Mouse (Mus musculus): ENCODE data around the gene Abcb1a.

DNA sequence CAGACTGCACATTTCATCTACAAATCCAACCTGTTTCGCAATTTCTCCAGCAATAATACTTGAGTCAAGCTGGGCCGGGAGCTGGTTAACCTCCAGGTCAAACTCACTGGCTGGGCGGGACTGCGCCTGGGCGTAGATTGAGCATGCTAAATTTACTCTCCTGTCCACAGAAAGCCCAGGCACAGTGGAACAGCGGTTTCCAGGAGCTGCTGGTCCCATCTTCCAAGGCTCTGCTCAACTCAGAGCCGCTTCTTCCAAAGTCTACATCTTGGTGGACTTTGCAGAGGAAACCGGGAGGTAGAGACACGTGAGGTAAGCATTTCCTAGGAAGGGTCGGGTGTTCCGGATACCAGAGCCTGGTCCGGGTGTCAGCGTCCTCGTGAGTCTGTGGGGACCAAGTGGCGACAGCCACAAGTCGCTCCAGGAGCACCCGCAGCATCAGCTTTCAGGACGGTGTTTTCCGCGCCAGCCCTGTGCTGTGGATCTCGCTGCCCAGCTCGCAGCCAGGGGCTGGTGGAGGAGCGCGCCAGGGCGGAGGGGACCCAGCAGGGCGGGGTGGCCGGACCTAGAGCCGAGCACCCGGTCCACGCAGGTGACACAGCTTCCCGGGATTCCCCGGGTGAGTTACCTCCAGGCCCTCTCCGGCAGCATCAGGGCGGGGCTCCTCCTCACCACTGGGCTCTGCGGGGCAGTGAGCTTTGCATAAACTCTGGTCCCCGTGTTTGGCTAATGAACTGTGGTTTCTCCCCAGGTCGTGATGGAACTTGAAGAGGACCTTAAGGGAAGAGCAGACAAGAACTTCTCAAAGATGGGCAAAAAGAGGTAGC, at the start of gene Abcb1a:
- TF ChIP-seq CTCF (IDR thresholded peaks at IDR 0.05; ENCODE audit: low read depth, low read length) (no peak), POLR2A (IDR thresholded peaks at IDR 0.05; ENCODE audit: extremely low read depth, insufficient read depth, low read length) (no peak)

All from liver, adult 2 months (tissue).